Mouse (Mus musculus) cerebellum, adult 2 months (tissue): ENCODE measurements around the gene Spz1.

Experiments used
- CTCF ChIP-seq: fragments of 200-500 bp; IDR thresholded peaks from 2 replicates; pipeline ENCODE4 v1.5.1; 2011; ENCODE audit warnings: low read depth, mild to moderate bottlenecking, control low read depth, low read length, moderate library complexity, borderline replicate concordance; ENCODE audit not compliant: insufficient read depth
- POLR2A ChIP-seq: fragments of 200-500 bp; IDR thresholded peaks from 2 replicates; pipeline ENCODE4 v1.6.1; 2011; ENCODE audit warnings: low read length, control low read depth, borderline replicate concordance; ENCODE audit not compliant: insufficient read depth

GRCm38 (mm10) chr13:92616459-92616858 is 40.5 kb upstream of the Spz1 start:
- TF ChIP-seq POLR2A (no peak), CTCF (no peak)
